Mouse (Mus musculus): Measurements from ENCODE around the gene Cyp11a1. TPM values are rescaled to one million over a fixed set of nuclear protein-coding genes. Genes with fewer than 3 reads are reported as not detected.
A peak's percentile ranks its signal among the peaks of the same experiment; 100 is the strongest.

The Cyp11a1 gene
- polyA plus RNA-seq, 1 experiment: 1.6 TPM

- 82% methylated on average over 4 of the region's 4 CpGs for WGBS
These were observed 42.8 kb upstream of the Cyp11a1 start for GRCm38 (mm10) chr9:57963249-57963997.

GRCm38 (mm10) chr9:57963998-57964395 lies 42.2 kb upstream of the Cyp11a1 start:
- H3K27ac ChIP-seq (ENCODE audit: control insufficient read depth, insufficient read depth, low read depth, low read length, poor library complexity): no peak overlapping the region
- TF ChIP-seq POLR2A (IDR thresholded peaks at IDR 0.05; ENCODE audit: borderline replicate concordance, control insufficient read depth, low read depth, low read length) (no peak), CTCF (IDR thresholded peaks at IDR 0.05; ENCODE audit: control insufficient read depth, insufficient read depth, low read length) (no peak)
- no peak overlapping the region for H3K4me3 ChIP-seq (replicated peaks; ENCODE audit: control insufficient read depth, low read depth, low read length)
- no peaks in the 10 kb centered on the region; the same call in 1 of the 2 replicates for H3K4me1 ChIP-seq (ENCODE audit: control insufficient read depth, insufficient read depth, low read length)
- 89% methylated on average over 5 of the region's 5 CpGs for WGBS

More at GRCm38 (mm10) chr9:57963249-57963997, 42.8 kb upstream of the Cyp11a1 start:
- no peaks in the 10 kb centered on the region; the same call in 1 of the 2 replicates for H3K4me1 ChIP-seq (ENCODE audit: control insufficient read depth, insufficient read depth, low read length)
- H3K4me3 ChIP-seq (replicated peaks; ENCODE audit: control insufficient read depth, low read depth, low read length): no peak overlapping the region
- TF ChIP-seq CTCF (IDR thresholded peaks at IDR 0.05; ENCODE audit: control insufficient read depth, insufficient read depth, low read length) (no peak), POLR2A (IDR thresholded peaks at IDR 0.05; ENCODE audit: borderline replicate concordance, control insufficient read depth, low read depth, low read length) (no peak)
- no peak overlapping the region for H3K27ac ChIP-seq (ENCODE audit: control insufficient read depth, insufficient read depth, low read depth, low read length, poor library complexity)

GRCm38 (mm10) chr9:57964528-57965250 lies 41.5 kb upstream of the Cyp11a1 start:
- Histone ChIP-seq H3K4me1 (ENCODE audit: control insufficient read depth, insufficient read depth, low read length) (peaks cover 3% of the 10 kb centered on the region), H3K4me3 (replicated peaks; ENCODE audit: control insufficient read depth, low read depth, low read length) (no peak overlapping the region), H3K27ac (ENCODE audit: control insufficient read depth, insufficient read depth, low read depth, low read length, poor library complexity) (no peak overlapping the region)
- 82% methylated on average over 6 of the region's 6 CpGs for WGBS
- TF ChIP-seq CTCF (IDR thresholded peaks at IDR 0.05; ENCODE audit: control insufficient read depth, insufficient read depth, low read length): no peak
- no peak for TF ChIP-seq POLR2A (IDR thresholded peaks at IDR 0.05; ENCODE audit: borderline replicate concordance, control insufficient read depth, low read depth, low read length)

- Histone ChIP-seq H3K4me3 (replicated peaks; ENCODE audit: control insufficient read depth, low read depth, low read length) (no peak overlapping the region), H3K4me1 (ENCODE audit: control insufficient read depth, insufficient read depth, low read length) (peaks cover 6% of the 10 kb centered on the region), H3K27ac (ENCODE audit: control insufficient read depth, insufficient read depth, low read depth, low read length, poor library complexity) (no peak overlapping the region)
- TF ChIP-seq POLR2A (IDR thresholded peaks at IDR 0.05; ENCODE audit: borderline replicate concordance, control insufficient read depth, low read depth, low read length) (no peak), CTCF (IDR thresholded peaks at IDR 0.05; ENCODE audit: control insufficient read depth, insufficient read depth, low read length) (no peak)
- 59% methylated on average over 12 of the region's 12 CpGs for WGBS
These were observed 40.7 kb upstream of the Cyp11a1 start for GRCm38 (mm10) chr9:57965281-57966185.

- Histone ChIP-seq H3K4me1 (ENCODE audit: control insufficient read depth, insufficient read depth, low read length) (peaks cover 12% of the 10 kb centered on the region), H3K27ac (ENCODE audit: control insufficient read depth, insufficient read depth, low read depth, low read length, poor library complexity) (peak overlapping the region; percentile 61; the same call in 1 of the 2 replicates), H3K4me3 (replicated peaks; ENCODE audit: control insufficient read depth, low read depth, low read length) (no peak overlapping the region)
- WGBS: 70% methylated on average over 13 of the region's 14 CpGs
- no peak for TF ChIP-seq CTCF (IDR thresholded peaks at IDR 0.05; ENCODE audit: control insufficient read depth, insufficient read depth, low read length)
- no peak for TF ChIP-seq POLR2A (IDR thresholded peaks at IDR 0.05; ENCODE audit: borderline replicate concordance, control insufficient read depth, low read depth, low read length)
These were observed 38.8 kb upstream of the Cyp11a1 start for GRCm38 (mm10) chr9:57967237-57967960.

GRCm38 (mm10) chr9:57968166-57968771 lies 37.9 kb upstream of the Cyp11a1 start:
- Histone ChIP-seq H3K4me3 (replicated peaks; ENCODE audit: control insufficient read depth, low read depth, low read length) (no peak overlapping the region), H3K4me1 (ENCODE audit: control insufficient read depth, insufficient read depth, low read length) (peaks cover 13% of the 10 kb centered on the region), H3K27ac (ENCODE audit: control insufficient read depth, insufficient read depth, low read depth, low read length, poor library complexity) (peak overlapping the region; percentile 61; the same call in 1 of the 2 replicates)
- WGBS: 26% methylated on average over 9 of the region's 9 CpGs
- TF ChIP-seq CTCF (IDR thresholded peaks at IDR 0.05; ENCODE audit: control insufficient read depth, insufficient read depth, low read length) (no peak), POLR2A (IDR thresholded peaks at IDR 0.05; ENCODE audit: borderline replicate concordance, control insufficient read depth, low read depth, low read length) (no peak)
